Mouse (Mus musculus) lung, postnatal 0 days (tissue): ENCODE measurements around the gene D730048I06Rik.

Experiments
- CTCF ChIP-seq: IDR thresholded peaks from 2 replicates; pipeline ENCODE4 v1.5.1; 2016; ENCODE audit warnings: antibody characterized with exemption, mild to moderate bottlenecking
- EP300 ChIP-seq: IDR thresholded peaks from 2 replicates; pipeline ENCODE4 v1.6.1; 2016; ENCODE audit warnings: antibody characterized with exemption, mild to moderate bottlenecking, control low read depth

DNA sequence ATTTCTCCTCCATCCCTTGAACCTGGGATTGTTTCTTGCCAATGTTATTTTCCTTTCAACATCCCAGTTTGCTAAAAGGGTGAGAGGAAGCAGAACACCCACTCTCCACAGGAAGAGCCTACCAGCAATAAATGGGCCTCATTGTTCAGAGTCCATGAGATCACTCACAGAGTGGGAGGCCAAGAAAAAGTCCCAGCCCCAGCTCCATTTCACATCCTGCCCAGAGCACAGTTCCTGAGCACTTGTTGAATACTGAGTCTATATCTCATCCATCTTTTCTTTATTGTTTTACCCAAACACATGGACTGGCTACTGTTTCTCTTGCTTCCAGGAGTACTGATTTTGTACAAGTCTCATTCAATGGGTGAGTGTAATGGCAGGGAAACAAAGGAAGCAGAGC is 49.2 kb downstream of the D730048I06Rik start, which contains the start of gene Gm17677:
- TF ChIP-seq CTCF (no peak), EP300 (no peak)
